Mouse (Mus musculus): ENCODE measurements at regions not wholly inside any gene's neighbourhood (a gene's known extent, or its start where the extent isn't known, plus 50 kb on each side); places are given as distances from the start of the nearest gene placed in this dataset.

DNA sequence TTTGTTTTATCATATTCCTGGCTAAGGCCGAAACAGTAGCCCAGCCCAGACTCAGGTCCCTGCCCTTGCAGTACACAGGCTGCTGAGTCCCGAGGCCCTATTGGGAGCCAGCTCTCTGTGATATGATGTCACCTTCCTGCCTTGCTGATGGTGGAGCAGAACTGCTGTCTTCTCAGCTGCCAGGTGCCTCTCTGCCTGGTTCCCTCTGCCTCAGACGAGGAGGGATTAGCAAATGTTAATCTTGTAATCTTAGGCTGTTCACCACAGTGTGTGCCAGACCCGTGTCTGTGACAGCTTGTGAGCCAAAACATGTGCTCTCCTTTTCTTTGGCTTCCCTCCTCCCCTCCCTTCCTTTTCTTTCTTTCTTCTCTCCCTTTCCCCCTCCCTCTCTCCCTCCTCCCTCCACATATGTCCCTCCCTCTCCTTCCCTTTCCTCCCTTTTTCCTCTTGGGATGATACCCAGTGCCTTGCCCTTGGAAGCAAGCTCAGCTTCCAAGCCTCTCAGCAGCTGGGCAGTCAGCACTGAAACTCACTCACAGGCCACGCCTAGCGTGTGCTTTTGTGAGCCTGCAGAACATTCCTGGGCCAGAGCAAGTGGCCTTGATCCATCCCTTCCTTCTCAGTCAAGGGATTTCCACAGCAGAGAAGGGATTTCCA lies 126.6 kb upstream of the Eef2kmt start:
- in situ Hi-C loops (cut with MboI, MseI), result no loop called here

DNA sequence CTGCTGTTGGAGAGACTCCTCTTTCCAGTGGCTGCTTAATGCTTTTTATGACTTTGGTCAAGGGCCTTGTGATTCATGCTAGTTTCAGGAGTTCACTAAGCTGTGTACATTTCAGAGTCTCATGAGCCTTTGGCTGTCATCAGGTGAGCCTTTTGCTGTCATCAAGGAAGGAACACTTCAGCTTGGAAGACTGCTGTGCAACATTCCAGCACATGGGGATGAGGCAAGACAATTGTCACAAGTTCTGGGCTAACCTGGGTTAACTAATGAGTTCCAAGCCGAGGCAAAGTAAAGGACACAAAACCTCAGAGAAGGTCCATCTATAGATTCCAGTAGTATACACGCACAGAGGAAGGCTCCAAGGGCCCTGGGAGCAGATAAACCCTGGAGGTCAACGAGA lies 124.8 kb upstream of the Eef2kmt start:
- in situ Hi-C loops (cut with MboI, MseI), result no loop called here

DNA sequence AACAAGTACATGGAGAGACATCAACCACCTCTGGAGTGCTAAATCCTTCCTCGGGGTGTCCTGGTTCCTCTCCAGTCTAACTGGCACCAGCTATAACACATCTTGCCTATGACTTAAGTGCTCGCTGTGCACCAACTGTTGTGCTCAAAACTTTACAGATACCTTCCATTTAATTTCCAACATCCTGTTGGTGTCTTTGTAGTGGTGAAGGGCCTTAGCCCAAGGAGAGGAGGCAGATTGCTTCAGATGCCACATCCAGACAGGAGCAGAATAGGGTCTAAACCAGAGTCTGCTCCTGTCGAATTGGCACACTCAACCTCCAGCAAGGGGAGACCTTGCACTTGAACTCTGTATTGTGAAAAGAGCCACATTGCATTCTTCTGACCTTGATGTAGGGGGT lies 121.2 kb upstream of the Eef2kmt start:
- in situ Hi-C loops (cut with MboI, MseI), result no loop called here

DNA sequence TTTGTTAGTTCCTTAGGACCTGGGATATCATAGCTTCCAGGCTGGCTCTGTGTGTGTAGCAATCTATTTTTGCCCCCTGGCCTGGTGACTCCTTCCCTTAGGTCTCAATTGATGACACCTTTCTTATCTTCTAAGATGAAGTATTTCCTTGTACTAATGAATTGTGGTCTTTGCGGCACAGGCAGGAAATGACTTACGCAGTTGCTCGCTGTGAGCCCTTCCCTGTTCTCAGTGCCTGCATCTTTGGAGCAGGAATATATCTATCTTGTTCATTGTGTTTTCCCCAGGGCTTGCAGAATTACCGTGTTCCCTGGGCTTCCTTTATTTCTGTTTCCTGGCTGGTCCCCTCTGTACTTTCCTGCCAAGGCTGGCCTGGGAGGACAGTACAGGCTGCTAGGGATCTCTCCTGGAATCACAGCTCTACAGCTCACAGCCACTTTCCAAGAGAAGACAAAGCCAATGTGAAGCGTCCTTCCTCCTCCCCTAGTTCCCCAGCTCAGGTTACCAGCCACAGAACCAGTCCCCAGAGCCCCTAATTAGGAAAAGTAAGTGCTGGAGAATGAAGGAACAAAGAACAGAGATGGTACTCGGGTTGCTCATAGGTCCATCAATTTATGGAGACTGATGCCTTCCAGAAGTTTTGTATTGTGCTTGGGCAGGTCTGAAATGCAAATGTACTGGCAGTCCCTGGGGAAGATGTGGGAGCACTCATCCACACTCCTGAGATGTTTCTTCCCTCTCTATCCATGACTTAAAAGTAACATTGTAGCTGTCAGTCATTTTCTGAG lies 119.2 kb upstream of the Eef2kmt start:
- in situ Hi-C loops (cut with MboI, MseI), result loop anchor here (5.0 kb wide), 1 partner anchor 32 kb away; no protein-coding TSS in a partner anchor

DNA sequence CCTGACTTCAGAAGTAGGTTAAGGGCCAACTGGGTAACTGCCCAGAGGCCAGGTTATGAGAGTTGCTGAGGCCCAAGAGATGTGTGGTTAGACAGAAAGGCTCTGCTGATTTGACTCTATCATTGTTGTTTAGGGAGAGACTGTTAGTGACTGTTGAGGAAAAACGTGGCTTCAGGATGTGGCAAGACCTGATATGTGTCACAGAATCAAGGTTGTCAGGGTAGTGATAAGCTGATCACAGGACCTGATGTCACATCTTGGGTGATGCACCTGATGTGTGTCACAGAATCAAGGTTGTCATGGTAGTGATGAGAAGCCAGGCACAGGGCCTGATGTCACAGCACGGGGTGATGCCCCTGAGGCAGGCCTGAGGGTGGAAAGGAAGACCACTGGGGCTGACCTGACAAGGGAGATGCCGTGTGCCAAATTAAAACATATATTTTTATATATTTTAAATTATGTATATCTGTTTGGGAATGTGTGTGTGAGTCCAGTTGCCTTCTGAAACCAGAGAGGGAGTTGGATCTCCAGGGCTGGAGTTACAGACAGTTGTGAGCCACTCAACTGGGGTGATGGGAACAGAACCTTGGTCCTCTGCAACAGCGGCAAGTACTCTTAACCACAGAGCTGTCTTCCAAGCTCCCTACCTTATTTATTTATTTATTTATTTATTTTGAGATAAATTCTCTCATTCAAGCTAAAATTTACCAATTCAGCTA lies 115.6 kb upstream of the Eef2kmt start:
- in situ Hi-C loops (cut with MboI, MseI), result loop anchor here (5.0 kb wide), 1 partner anchor 36 kb away; no protein-coding TSS in a partner anchor

DNA sequence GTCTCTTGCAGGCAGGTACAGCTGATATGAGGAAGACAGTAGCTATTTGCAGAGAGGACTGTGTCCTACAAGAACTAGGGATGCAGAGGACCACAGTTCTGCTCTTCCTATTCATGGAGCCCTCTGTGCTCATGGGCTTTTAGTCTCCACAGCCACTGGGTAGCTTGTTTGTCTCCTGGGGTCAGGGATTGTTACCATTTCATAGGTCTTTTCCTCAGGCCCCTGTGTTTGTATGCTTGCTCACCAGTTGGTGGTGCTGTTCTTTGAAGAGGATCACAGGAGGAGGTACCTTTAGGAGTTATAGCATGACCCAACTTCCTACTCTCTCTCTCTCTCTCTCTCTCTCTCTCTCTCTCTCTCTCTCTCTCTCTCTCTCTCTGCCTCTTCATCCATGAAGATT lies 114.7 kb upstream of the Eef2kmt start:
- in situ Hi-C loops (cut with MboI, MseI), result loop anchor here (5.0 kb wide), 1 partner anchor 37 kb away; no protein-coding TSS in a partner anchor

DNA sequence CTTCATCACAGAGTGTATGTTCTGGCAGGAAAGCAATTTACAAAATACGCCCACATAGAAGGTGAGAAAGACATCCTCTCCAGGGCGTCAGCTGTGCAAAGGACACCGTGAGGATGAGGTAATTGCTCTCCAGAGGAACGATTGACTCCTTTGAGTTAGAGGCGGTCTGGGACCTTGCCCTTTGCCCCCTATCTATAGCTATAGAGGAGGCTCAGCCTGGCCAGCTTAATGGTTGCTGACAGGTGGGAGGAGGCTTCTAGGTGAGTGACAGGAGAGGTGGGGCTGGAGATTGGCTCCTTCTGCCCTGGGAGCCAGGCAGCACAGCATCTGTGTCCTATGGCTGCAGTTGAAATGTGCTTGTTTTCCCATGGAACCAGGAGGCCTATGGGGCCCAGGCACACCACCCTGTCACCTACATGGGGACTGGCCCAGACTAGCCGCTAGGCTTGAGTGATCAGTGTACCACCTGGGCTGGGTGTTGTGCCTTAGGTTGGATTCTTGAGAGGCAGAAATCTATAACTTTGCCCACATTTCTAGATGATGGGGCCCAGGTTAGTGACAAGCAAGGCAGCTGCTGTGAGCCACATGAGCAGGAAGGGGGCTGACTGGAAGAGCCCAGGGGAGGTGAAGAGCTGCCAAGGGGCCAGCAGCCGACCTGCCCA lies 113.2 kb upstream of the Eef2kmt start:
- in situ Hi-C loops (cut with MboI, MseI), result no loop called here

DNA sequence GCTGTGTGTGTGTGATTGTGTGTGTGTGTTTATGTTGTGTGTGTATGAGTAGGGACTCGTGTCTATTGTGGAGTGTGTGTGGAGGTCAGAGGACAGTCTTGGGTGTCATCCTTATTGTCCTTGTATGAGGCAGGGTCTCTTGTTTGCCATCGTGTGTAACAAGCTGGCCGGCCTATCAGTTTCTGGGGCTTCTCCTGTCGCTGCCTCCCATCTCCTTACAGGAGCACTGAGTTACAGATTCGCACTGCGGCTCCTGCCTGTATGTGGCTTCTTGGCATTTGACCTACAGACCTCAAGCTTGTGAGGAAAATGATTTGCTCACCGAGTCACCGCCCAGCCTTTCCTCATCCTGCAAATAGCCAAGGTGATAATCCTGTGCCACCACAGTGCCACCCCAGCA lies 112.6 kb upstream of the Eef2kmt start:
- in situ Hi-C loops (cut with MboI, MseI), result no loop called here

DNA sequence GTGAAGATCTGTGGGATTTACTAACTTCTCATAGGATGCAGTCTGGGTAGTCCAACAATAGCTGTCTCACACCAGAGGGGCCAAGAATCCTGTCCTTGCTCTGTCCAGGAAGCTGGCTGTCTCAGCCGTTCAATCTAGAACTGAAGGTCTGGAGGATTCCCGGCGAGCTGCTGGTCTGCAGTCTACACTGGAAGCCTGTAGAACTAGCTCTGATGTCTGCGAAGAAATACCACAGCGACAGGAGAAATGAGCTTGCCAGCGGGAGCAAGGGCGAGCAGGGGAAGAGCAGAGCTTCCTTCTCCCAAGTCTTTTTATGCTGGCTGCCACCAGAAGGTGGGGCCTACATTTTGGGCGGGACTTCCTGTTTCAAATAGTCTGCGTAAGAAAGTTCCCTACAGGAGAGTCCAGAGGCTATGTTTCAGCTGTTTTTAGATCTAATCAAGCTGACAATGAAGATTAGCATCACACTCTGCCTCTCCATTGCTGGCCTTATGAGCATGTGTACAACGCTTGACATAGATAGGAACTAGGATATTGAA lies 111.9 kb upstream of the Eef2kmt start:
- in situ Hi-C loops (cut with MboI, MseI), result no loop called here

DNA sequence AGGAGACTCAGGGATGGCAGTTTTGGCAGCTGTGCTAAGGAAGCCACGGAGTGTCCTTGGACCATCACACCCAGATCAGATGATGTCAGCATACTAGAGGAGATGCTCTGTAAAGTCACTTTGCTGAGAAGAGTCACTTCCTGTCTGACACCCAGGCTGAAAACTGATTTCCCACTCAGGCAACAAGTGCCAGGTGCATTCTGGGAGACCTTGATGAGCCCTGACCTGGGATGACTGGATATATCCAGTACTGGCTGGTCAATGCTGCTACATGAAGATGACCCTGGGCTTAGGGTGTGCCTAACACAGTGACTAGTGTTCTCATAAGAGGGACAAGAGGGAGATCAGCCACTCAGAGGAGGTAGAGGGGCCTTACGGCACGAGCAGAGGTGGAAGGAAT lies 110.2 kb upstream of the Eef2kmt start:
- in situ Hi-C loops (cut with MboI, MseI), result no loop called here

DNA sequence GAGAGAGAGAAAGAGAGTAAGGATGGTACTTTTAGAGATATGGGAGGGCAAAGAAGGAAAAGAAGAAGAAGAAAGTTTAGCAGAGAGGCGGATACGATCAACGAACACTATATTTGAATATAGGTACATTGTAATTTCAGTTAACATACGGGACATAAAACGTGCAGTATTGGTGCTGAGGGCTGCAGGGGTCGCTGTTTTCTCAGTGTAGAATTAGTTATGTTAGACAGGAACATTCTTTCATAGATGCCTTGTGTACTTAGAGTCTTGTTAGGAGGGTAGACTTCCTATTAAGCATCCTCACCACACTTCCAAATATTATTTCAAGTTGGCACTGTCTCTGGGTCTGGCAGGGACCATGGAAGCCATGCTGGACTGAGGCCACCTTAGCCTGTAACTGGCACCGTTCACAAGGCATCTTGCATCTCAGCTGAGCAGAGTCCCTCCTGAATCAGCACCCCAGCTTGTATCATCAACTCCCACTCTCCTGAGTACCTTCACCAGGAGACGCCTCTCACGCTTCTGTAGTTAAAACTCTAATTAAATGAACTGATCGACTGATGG lies 107.3 kb upstream of the Eef2kmt start:
- in situ Hi-C loops (cut with MboI, MseI), result no loop called here

DNA sequence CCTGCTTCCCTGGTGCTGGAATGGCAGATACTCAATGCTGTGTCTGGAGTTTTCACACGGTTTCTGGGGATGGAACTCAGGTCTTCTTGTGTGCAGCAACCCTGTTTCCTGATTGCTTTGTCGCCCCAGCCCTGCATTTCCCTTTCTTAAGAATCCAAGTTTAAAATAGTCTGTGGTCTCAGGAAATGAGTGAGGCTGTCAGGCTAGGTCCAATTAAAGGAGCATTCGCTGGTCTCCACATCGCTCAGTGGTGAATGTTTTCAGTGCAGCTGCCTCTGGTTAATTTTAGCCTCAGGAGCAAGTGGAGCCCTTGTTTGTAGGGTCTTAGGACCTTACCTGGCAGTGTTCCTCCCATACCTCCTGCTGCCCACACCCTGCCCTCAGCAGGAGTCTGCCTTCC lies 103.4 kb upstream of the Eef2kmt start:
- in situ Hi-C loops (cut with MboI, MseI), result no loop called here

DNA sequence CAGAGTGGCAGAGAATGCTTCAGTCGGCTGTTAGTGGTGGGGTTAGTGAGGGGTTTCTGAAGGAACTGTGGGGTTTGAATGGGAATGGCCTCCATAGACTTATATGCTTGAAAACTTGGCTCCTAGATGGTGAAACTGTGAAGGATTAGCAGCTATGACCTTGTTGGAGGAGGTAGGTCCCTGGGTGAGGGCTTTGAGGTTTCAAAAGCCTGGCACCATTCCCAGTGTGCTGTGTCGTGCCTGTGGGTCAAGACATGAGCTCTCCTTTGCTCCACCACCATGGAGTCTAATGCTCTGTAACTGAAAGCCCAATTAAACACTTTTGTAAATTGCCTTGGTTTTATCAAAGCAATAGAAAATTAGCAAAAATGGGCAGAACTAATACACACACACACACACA lies 98.1 kb upstream of the Eef2kmt start:
- in situ Hi-C loops (cut with MboI, MseI), result no loop called here

DNA sequence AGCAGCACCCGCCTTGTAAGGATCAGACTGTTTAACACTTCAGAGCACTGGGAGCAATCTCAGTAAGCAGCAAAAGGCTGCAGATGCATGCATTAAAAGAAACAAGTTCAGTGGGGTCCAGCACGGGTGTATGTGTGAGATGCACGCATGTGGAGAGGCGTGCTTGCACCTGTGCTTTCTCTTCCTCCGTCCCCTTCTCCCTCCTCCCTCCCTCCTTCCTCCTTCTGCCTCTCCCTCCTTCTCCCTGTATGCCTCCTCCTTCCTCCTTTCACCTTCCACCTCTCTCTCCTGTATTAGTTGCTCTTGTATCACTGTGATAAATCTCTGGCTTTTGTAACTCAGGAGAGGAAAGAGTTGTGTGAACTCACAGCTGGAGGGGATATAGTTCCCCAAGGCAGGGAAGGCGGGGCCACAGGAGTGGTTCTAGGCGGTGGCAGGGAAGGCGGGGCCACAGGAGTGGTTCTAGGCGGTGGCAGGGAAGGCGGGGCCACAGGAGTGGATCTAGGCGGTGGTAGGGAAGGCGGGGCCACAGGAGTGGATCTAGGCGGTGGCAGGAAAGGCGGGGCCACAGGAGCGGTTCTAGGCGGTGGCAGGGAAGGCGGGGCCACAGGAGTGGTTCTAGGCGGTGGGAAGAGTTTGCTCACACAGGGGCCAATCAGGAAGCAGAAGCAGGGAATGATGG lies 96.2 kb upstream of the Eef2kmt start:
- in situ Hi-C loops (cut with MboI, MseI), result no loop called here

DNA sequence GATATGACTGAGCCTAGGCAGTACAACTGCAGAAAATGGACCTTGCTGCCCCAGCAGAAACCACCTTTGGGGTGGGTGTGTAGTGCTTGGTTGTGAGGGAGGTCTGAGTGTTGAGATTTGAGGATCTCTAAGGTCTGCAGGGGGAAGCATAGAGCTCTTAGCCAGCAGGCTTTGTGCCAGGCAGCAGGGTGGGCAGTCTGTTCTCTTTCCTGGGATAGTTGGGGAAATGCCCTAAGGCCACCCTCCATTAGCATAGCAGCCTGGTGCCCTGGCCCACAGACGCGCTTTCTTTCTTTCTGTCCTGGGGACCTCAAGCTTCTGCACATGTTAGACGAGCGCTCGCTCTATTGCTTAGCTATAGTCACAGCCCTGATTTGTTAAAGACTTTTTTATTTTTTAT lies 91.4 kb upstream of the Eef2kmt start:
- in situ Hi-C loops (cut with MboI, MseI), result no loop called here

DNA sequence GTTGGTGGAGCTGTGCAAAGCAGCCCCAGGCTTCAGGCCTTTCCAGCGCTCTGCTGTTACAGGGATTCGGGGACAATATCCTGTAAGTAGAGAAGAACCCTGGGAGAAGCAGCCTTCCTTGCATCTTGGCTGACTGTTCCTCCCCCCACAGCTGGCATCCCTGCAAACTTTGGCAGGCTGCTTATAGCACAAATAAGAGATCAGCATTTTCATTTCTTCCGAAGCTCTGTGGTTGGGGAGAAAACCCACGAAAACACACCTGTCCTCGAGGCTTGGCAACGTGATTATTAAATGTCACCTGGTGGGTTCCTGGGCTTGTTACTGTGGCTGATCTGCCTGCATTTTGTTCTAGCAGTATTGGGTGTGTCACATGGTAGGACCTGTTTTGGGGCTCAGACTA lies 86.5 kb upstream of the Eef2kmt start:
- in situ Hi-C loops (cut with MboI, MseI), result no loop called here

DNA sequence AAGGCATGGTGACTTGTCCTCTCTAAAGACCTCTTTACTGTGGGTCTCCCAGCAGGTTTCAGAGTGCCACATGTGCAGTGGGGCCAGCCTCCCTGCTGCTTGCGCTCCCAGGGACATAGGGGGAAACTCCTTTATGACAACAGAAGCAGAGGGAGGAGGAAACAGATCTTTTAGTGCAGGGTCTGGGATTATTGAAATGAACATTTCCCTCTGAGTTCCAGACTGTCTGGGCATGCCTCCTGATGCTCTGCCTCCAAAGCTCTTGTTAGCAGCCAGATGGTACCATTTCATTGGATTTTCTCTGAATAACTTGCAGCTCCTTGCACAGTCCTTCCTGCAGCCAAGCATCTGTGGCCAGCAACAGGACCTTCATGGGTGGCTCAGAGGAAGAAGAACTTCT lies 60.5 kb upstream of the Eef2kmt start:
- in situ Hi-C loops (cut with MboI, MseI), result no loop called here

DNA sequence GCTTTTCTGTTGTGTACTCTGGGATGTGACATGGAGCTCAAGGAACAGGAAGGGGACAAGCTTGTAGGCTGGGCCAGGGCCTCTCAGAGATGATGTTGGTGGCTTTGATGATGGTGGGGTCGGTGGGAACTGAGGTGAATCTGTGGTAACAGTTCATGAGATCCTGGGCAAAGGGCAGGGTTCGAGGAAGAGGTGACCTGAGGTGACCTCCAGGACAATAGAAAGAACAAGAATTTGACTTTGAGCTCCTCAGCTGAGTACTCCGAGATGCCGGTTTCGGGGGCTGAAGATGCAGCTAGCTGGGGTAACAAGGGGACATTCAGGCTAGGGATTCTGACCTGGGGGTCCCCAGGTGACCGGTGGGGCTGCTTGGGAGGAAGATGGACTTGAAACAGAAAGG lies 57.5 kb upstream of the Eef2kmt start:
- in situ Hi-C loops (cut with MboI, MseI), result no loop called here

DNA sequence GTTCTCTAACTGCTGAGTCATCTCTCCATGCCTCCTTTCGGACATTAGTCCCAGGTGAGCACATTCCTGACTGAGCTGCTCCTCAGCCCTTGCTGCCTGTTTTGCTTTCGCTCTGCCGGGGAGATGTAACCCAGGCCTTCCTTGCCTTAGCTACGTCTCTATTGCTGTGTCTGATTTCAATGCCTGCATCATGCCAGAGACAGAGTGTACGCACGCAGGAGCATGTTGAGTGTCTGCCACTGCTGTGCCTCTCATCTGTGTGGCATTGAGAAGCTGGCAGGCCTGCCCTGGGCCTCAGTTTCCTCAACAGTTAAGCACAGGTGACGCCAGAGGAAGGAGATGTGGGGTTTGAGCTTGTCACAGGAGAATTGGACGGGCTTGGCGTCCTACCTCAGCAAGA lies 55.7 kb upstream of the Eef2kmt start:
- in situ Hi-C loops (cut with MboI, MseI), result no loop called here

DNA sequence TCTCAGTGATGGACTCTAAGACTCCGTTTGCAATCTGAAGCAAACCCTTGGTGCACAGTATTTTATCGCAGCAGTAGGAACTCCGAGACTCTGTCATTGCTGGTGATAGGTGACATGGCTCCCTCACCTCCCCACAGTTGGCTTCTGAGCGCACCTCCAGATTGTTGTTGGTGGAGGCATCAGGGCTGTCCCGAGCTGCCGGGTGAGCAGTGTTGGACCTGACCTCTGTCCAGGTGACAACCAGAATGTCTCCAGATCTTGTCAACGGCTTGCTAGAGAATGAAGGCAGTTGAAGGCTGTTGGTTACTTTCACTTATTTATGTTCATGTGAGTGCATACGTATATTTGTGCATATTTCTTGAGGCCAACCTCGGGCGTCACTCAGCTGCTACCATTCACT lies 55.0 kb upstream of the Eef2kmt start:
- in situ Hi-C loops (cut with MboI, MseI), result no loop called here

DNA sequence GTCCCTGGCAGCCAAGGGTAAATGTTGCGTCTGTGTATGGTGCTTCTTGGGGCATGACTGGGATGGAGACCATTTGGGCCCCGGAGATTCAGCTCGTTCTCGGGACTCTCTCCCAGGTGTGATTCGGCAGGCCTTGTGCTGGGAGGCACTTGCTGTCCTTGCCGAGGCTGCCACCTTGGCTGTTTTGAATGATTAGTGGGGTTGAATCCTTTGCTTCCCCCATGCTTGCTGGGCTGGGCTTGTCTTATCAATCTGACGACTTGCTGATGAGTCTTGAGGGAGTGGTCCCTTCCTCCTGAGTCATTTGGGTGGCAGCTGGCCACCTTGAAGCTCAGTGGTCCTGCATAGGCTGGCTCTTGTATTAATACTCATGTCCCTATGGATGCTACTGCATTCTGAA lies 52.0 kb upstream of the Eef2kmt start:
- in situ Hi-C loops (cut with MboI, MseI), result loop anchor here (5.0 kb wide), 2 partner anchors 100 to 170 kb away; no protein-coding TSS in a partner anchor
